12 mouse cellular contexts compared by ENCODE assay signal in the genomic region with DNA sequence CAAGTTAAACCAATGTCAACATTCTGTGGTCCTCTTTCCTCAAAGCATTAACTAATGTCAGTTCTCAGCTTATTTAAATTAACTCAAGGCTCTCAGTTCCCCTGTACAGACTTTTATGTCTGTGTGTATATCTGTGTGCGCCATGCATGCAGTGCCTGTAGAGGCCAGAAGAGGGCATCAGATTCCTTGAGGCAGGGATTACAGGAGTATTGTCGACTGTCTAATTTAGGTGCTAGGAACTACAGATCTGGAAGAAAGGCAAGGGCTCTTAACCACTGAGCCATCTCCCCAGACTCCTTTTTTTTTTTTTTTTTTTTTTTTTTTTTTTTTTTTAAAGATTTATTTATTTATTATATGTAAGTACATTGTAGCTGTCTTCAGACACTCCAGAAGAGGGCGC.
A peak's percentile ranks its signal among the peaks of the same experiment; 100 is the strongest.
DNase-seq lines count a peak whose midpoint lies in the region; ATAC-seq and TF ChIP-seq lines count a peak whose summit lies in the region.
"Had no signal": no experiment of that assay in that cellular context is flagged by ENCODE, and none has a peak within 500 bp of the region (broad histone marks: within the 10 kb centered on the region; RNA-seq: fewer than 3 reads in every experiment).

No protein-coding gene starts in this region.

- H3K9me3 ChIP-seq in liver, embryonic 11.5 days (ENCODE audit: control insufficient read depth, low read length), result no peaks in the 10 kb centered on the region
- H3K9me3 ChIP-seq: forebrain, embryonic 15.5 days; lung, embryonic 15.5 days had no signal

- no peak for ATAC-seq in CD4-positive, CD25-positive, alpha-beta regulatory T cell, adult 4 months
- ATAC-seq in liver, embryonic 11.5 days (replicated peaks; ENCODE audit: low FRiP score), result no peak

- 0 out of 2 replicates have a peak, but pooled peaks cover 1% of the 10 kb centered on the region for H3K36me3 ChIP-seq in liver, adult 2 months (ENCODE audit: control insufficient read depth, insufficient read depth, low read length)
- peaks cover 7% of the 10 kb centered on the region for H3K36me3 ChIP-seq in liver, embryonic 11.5 days (ENCODE audit: control insufficient read depth, insufficient read depth, low read length)
- H3K36me3 ChIP-seq: lung, embryonic 15.5 days had no signal

- H3K4me3 ChIP-seq in liver, adult 2 months (ENCODE audit: insufficient read depth, low read depth, low read length), result no peak overlapping the region
- no peak overlapping the region for H3K4me3 ChIP-seq in liver, embryonic 11.5 days (ENCODE audit: low read depth, low read length)
- H3K4me3 ChIP-seq: forebrain, embryonic 15.5 days; lung, embryonic 15.5 days had no signal

- peak; percentile 27 for DNase-seq in CD4-positive, CD25-positive, alpha-beta regulatory T cell, adult 2 months (ENCODE audit: low read depth, low spot score)
- DNase-seq in liver, adult 2 months (ENCODE audit: extremely low read depth, low read depth, low spot score), result no peak
- no peak for DNase-seq in liver, embryonic 11.5 days (ENCODE audit: low spot score)
- peak; percentile 29 for DNase-seq in c-Kit-negative CD71-positive TER-119-positive erythroid progenitor cells, embryonic 14.5 days (ENCODE audit: low read depth, low spot score)
- DNase-seq in mesoderm, embryonic 11.5 days (ENCODE audit: low read depth, low spot score), result peak; percentile 17
- no peak for DNase-seq in adrenal gland, adult 18-20 months (ENCODE audit: low spot score in 2 of 2)
- DNase-seq in gastrocnemius, postnatal 14 days, result no peak
- DNase-seq: cerebellum, adult 18-20 months had no signal

- no peak overlapping the region for H3K9ac ChIP-seq in liver, adult 2 months (ENCODE audit: low read depth, low read length)
- no peak overlapping the region for H3K9ac ChIP-seq in liver, embryonic 11.5 days (ENCODE audit: low read depth, low read length)
- H3K9ac ChIP-seq: forebrain, embryonic 15.5 days; hindbrain, embryonic 14.5 days; lung, embryonic 15.5 days had no signal

- TF ChIP-seq CTCF in liver, adult 2 months (IDR thresholded peaks at IDR 0.05; ENCODE audit: low read depth, low read length), result peak; percentile 42; the same call in 1 of the 2 replicates

- H3K4me1 ChIP-seq in liver, adult 2 months (ENCODE audit: control insufficient read depth, insufficient read depth, low read length), result no peaks in the 10 kb centered on the region
- H3K4me1 ChIP-seq in liver, embryonic 11.5 days (replicated peaks; ENCODE audit: control insufficient read depth, insufficient read depth, low read length), result no peaks in the 10 kb centered on the region
- H3K4me1 ChIP-seq: forebrain, embryonic 15.5 days; lung, embryonic 15.5 days had no signal

- no peaks in the 10 kb centered on the region for H3K79me2 ChIP-seq in liver, adult 2 months (ENCODE audit: control insufficient read depth, insufficient read depth, low read length)

- no peaks in the 10 kb centered on the region for H3K27me3 ChIP-seq in liver, adult 2 months (ENCODE audit: control insufficient read depth, insufficient read depth, low read length)
- H3K27me3 ChIP-seq in liver, embryonic 11.5 days (replicated peaks; ENCODE audit: control insufficient read depth, insufficient read depth, low read length), result no peaks in the 10 kb centered on the region
- H3K27me3 ChIP-seq: forebrain, embryonic 15.5 days; lung, embryonic 15.5 days had no signal

- H3K27ac ChIP-seq in liver, adult 2 months (replicated peaks; ENCODE audit: insufficient read depth, low read depth, low read length), result no peak overlapping the region
- H3K27ac ChIP-seq in liver, embryonic 11.5 days (ENCODE audit: low read depth, low read length), result no peak overlapping the region
- H3K27ac ChIP-seq: forebrain, embryonic 15.5 days; hindbrain, embryonic 14.5 days; lung, embryonic 15.5 days had no signal

- intact Hi-C loops in gastrocnemius, postnatal 14 days (cut with DNase I; ENCODE audit: low total_unique reads), result no loop called here

- no peak overlapping the region for H3K4me2 ChIP-seq in liver, embryonic 11.5 days
- H3K4me2 ChIP-seq: forebrain, embryonic 15.5 days; hindbrain, embryonic 14.5 days; lung, embryonic 15.5 days had no signal

- TF ChIP-seq POLR2A in liver, adult 2 months (IDR thresholded peaks at IDR 0.05; ENCODE audit: extremely low read depth, insufficient read depth, low read length), result no peak

- WGBS in liver, adult 2 months, result 97% methylated on average over 2 of the region's 3 CpGs
- 88% methylated on average over 2 of the region's 3 CpGs for WGBS in liver, embryonic 11.5 days

Comparison
In these comparisons a context has a peak if more than half of its experiments do, and no peak if none do; other contexts are left out.
1. DNase-seq: peak in CD4-positive, CD25-positive, alpha-beta regulatory T cell, adult 2 months (single experiment), c-Kit-negative CD71-positive TER-119-positive erythroid progenitor cells, embryonic 14.5 days (single experiment) and mesoderm, embryonic 11.5 days (single experiment); none in liver, adult 2 months (single experiment), liver, embryonic 11.5 days (single experiment), adrenal gland, adult 18-20 months (0 of 2) and gastrocnemius, postnatal 14 days (single experiment).